Mouse (Mus musculus): Measurements from ENCODE around the gene Gm16867. TPM values are rescaled to one million over a fixed set of nuclear protein-coding genes. Genes with fewer than 3 reads are reported as not detected.
"Not testable (repeated sequence)": the region's sequence is repeated elsewhere in the genome, so short reads cannot be mapped to it uniquely, and the experiment has no call there.

The Gm16867 gene
- total and polyA plus RNA-seq, 2 experiments from 2014 or later, result not detected

DNA sequence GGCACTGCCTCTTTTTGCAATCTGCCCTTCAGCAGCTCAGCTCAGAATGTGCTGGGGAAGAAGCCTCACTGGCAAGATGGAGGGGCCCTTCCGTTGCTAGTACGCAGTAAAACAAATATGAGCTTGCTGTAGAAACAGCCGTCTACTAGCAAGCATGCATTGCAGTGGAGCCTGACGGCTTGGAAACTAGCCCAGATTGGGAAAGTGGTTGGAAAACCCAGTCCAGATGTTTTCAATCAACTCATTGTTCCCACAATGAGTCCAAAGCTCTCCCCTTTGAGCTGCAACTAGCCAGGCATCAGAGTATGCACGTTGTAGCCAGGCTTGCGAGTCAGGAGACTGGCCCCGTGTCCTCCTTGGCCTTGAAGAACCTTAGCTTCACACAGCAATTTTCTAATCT lies 82.2 kb downstream of the Gm16867 start:
- not testable (repeated sequence) for H3K4me1 ChIP-seq (ENCODE audit: insufficient read depth, low read length); H3K4me2 ChIP-seq (ENCODE audit: low read depth, low read length); H3K36me3 ChIP-seq (ENCODE audit: insufficient read depth, low read length); H3K9ac ChIP-seq (replicated peaks; ENCODE audit: low read length); H3K27me3 ChIP-seq (ENCODE audit: insufficient read depth, low read length); DNase-seq (ENCODE audit: low spot score); H3K4me3 ChIP-seq (ENCODE audit: low read length); H3K27ac ChIP-seq; ATAC-seq; H3K9me3 ChIP-seq (ENCODE audit: low read length)
- no CpG with 5 or more reads among the region's 7 CpGs for WGBS

DNA sequence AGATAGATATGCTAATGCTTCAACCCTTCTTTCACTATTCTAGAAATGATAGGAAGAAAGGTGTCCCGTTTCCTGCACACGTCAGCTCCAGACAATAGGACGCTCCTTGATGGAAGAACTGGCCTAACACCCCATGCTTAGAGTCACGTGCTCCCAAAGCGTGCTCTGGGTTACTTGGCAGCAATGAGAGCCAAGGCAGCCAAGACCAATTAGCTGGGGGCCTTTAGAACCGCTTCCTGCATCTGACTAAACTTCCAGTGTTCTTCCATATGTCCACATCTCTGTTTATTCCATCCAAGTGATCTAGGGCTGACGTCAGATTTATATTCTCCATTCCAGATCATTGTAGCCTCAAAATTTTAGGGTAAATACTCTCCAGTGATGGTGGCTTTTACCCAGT lies 85.6 kb downstream of the Gm16867 start:
- H3K9ac ChIP-seq (replicated peaks; ENCODE audit: low read length); H3K4me2 ChIP-seq (ENCODE audit: low read depth, low read length); H3K4me3 ChIP-seq (ENCODE audit: low read length); H3K27ac ChIP-seq; H3K4me1 ChIP-seq (ENCODE audit: insufficient read depth, low read length); H3K27me3 ChIP-seq (ENCODE audit: insufficient read depth, low read length); H3K36me3 ChIP-seq (ENCODE audit: insufficient read depth, low read length); DNase-seq (ENCODE audit: low spot score); H3K9me3 ChIP-seq (ENCODE audit: low read length); ATAC-seq: not testable (repeated sequence)
- no CpG with 5 or more reads among the region's 7 CpGs for WGBS

Other genes with a start within 250 kb of the Gm16867 start
- not detected in 2 replicates for gene Synb, start 209.1 kb downstream of the Gm16867 start, total RNA-seq (2014; rRNA removed)
- gene Synb, start 209.1 kb downstream of the Gm16867 start, polyA plus RNA-seq (2015; fragmentation: Nextera tagmentation; extraction: Ambion mirVana), result not detected in 2 replicates
- not detected in 2 replicates for gene Gm27179, start 9.2 kb upstream of the Gm16867 start, total RNA-seq (2014; rRNA removed)
- gene Gm27179, start 9.2 kb upstream of the Gm16867 start, polyA plus RNA-seq (2015; fragmentation: Nextera tagmentation; extraction: Ambion mirVana), result not detected in 2 replicates
- 23.4 and 23.7 TPM in 2 replicates for gene Entpd4b, start 52.1 kb upstream of the Gm16867 start, total RNA-seq (2014; rRNA removed)
- 14.8 and 14.9 TPM in 2 replicates for gene Entpd4b, start 52.1 kb upstream of the Gm16867 start, polyA plus RNA-seq (2015; fragmentation: Nextera tagmentation; extraction: Ambion mirVana)

Data from hindbrain, postnatal 0 days (tissue).